Mouse (Mus musculus) gastrocnemius, postnatal 10 days (tissue): ENCODE results near the gene Tdp1. TPM values are rescaled to one million over a fixed set of nuclear protein-coding genes. Genes with fewer than 3 reads are reported as not detected.
A peak's percentile ranks its signal among the peaks of the same experiment; 100 is the strongest.

Experiments used
- DNase-seq: peaks from one replicate; pipeline ENCODE4 v3.0.0; 2021; ENCODE audit warnings: mixed read lengths
- total RNA-seq, 2 experiments: library from RNA; stranded (reverse); gene quantifications; 2 replicates each; pipeline ENCODE4 v1.2.3; 2021

Tdp1 gene
- total RNA-seq, 2 experiments from 2014 or later: 7.8 to 11.9 TPM

GRCm38 (mm10) chr12:99897846-99898245 is 13.5 kb downstream of the Tdp1 start:
- DNase-seq: no peak

- no peak for DNase-seq
Measured at GRCm38 (mm10) chr12:99898248-99898870, 14.0 kb downstream of the Tdp1 start.

- no peak for DNase-seq
Measured at GRCm38 (mm10) chr12:99899991-99900390, 15.7 kb downstream of the Tdp1 start.

DNA sequence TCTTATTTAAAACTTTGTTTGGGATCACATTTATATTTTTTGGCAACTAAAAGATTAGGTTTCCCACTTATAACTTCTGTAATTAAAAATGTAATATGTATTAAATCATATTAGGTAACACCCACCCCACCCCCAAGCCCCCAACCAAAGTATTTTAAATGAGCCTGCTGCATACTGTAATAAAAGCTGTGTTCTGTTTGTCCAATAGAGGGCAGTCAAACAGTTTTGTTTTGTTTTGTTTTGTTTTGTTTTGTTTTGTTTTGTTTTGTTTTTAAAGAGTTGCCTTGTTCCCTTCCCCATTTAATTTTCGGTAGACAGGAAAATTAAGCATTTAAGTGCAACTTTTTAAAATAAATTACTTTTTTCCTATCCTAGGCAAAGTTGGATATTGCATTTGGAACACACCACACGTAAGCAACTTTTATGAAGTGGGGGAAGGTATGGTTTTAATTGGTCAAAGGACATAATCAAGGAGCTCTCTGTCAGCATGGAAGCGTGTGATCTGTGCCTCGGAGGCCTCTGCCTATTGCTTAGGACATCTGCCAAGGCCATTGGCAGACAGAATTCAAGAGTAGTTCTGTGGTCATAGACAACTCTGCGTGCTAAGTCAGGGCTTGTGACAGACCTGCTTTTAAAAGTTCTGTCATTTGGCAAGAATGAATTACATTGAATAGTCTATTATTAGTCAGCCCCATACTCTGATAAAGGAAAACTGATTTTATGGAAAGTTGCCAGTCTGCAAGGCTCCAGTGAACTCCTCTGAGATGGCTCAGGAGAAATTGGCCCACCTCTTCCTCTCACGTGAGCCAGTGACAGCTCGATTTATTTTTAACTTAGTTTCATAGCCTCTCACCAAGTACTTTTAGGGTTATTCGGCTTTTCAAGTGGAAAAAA is 17.9 kb downstream of the Tdp1 start:
- DNase-seq: no peak

GRCm38 (mm10) chr12:99902867-99903370 is 18.6 kb downstream of the Tdp1 start:
- no peak for DNase-seq

DNA sequence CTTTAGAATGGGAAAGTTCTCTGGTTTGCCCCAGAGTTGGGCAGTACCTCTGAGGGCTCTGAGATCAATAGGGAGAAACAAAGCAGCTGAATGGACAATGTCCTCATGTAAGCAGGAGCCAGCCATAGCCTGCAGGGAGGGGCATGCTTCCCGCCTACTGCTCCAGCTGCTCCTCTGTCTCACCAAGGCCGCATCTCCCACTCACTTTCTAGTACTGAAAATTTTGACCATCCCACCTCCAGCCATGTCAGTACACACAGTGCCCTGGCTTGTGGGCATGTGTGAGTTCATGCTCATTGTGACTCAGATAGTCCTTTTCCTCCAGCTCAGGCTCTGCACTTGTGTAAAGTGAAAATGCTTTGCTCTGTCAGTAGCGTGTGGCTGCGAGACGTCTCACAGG is 20.2 kb downstream of the Tdp1 start:
- no peak for DNase-seq

GRCm38 (mm10) chr12:99911466-99911865 is 27.1 kb downstream of the Tdp1 start:
- no peak for DNase-seq

- no peak for DNase-seq
Measured at GRCm38 (mm10) chr12:99917800-99918427, 33.6 kb downstream of the Tdp1 start.

DNA sequence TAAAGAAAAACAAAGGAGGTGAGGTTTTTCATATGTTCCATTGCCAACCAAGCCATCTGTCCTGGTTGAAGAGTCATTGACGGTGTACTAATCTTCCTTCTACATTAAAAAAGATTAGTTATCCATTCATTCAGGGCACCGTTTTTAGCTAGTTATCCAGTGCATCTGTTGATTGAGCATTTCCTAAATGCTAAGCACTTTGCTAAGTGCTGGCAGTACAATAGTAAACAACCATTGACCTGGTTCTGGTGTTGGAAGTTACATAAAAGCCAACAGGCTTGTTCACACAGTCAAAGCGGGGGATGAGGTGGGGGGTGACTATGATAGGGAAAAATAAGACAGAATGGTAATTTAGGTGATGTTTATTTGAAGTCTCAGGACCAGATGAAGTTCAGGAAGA is 35.3 kb downstream of the Tdp1 start:
- DNase-seq: no peak

DNA sequence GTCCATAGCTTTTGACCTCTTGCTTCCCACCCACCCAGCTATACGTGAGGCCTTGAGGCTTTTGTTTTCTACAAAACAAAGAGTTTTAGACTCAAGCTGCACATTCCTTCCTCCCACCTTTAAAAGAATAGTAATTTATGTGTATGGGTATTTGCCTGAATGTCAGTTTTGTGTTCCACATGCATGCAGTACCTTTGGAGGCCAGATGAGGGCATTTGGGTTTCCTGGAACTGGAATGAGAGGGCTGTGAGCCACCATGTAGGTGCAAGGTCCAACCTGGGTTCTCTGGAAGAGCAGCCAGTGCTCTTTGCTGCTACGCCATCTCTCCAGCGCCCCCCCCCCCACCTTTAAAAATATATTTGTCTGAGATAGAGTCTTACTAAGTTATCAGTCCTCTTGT is 36.7 kb downstream of the Tdp1 start:
- DNase-seq: no peak

- DNase-seq: no peak
Measured at GRCm38 (mm10) chr12:99923131-99923606, 38.9 kb downstream of the Tdp1 start.

DNA sequence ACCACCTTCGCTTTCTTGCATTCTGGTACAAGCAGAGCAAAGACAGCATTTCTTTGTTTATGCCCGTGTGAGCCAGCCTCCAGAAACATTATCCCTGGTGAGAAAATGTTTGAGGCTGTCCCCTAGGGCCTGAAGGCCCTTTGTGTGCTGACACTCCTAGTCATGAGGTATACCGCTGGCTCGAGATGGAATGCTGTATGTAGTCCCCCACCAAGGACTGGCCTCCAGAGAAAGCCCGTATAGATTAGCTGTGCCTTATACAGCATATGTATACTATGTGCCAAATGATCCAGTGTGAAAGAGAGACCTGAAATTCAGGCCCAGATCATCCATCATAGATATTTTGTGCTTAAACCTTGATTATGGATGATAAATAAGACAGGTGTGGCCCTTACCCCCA is 39.4 kb downstream of the Tdp1 start:
- DNase-seq: no peak

- DNase-seq: no peak
Measured at GRCm38 (mm10) chr12:99928311-99928710, 44.0 kb downstream of the Tdp1 start.

GRCm38 (mm10) chr12:99929160-99929559 is 44.8 kb downstream of the Tdp1 start:
- no peak for DNase-seq

DNA sequence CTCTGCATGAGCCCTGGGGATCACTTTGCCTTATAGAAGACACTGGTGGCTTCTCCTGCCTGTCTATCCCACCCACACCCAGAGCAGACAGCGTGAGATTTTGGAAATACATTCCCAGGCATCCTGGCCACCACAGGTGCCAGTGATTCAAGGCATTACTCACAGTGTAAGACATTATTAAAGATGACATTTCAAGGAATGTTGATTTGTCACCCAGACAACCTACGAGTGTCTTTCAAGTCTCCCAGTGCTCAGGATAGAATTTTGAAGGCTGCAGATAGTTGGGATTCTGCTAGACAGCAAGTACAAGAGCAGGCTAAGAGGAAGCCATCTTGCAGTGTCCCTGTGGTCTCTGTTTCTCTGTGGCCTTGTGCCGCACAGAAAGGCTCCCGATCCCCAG is 47.9 kb downstream of the Tdp1 start:
- no peak for DNase-seq

- DNase-seq: no peak
Measured at GRCm38 (mm10) chr12:99933630-99934029, 49.3 kb downstream of the Tdp1 start.

GRCm38 (mm10) chr12:99935403-99935802 is 51.1 kb downstream of the Tdp1 start:
- DNase-seq: no peak

GRCm38 (mm10) chr12:99938476-99938875 is 54.2 kb downstream of the Tdp1 start:
- no peak for DNase-seq

DNA sequence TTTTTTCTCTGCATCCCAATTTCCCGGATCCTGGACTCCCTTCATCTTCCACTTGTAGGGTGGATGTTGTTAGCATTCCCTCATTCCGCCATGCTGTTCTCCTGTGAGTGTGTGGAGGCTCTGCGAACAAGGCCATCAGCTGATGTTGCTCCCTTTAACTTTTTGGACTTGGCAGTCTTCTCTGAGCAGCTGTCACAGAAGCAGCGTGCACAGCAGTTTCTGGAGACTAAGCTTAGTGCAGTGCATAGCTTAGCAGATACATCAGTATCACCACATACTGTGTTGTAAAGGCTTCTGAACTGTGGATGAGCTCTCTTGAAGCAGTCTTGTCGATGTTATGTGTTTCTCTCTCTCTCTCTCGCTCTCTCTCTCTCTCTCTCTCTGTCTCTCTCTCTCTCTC is 54.9 kb downstream of the Tdp1 start:
- DNase-seq: no peak

GRCm38 (mm10) chr12:99940704-99941103 is 56.4 kb downstream of the Tdp1 start:
- no peak for DNase-seq

DNA sequence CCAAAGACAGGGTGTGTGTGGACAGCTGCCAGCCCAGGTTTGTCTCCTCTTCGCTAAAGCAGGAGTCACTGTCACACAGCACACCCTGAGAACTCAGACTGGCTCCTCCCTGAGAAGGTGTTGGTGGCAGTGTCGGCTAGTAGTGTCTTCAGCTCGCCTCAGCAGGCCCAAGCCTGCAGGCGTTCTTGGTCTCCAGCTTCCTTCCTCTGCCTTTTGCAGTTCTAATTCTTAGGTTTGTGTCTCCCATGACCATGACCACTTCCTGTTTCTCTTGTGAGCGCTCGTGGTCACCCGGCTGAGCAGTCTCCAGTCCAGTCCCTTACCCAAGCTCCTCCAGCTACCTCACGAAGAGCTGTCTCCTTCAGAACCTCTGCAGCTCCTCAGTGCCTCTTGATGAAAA is 58.1 kb downstream of the Tdp1 start:
- DNase-seq: no peak

GRCm38 (mm10) chr12:99952928-99953327 is 68.6 kb downstream of the Tdp1 start:
- peak; percentile 80 for DNase-seq

- no peak for DNase-seq
Measured at GRCm38 (mm10) chr12:99956411-99956810, 72.1 kb downstream of the Tdp1 start.
